Mouse (Mus musculus) MEL (cell line): ENCODE data around the gene Ildr2.

ENCODE experiments used
- CTCF ChIP-seq, 3 experiments: IDR thresholded peaks in 2 of 3; conservative IDR thresholded peaks in 1 of 3; 2 replicates each; pipeline ENCODE4 v1.5.1; 2011 to 2012; ENCODE audit warnings: low read length in 3 of 3, low read depth in 2 of 3, mild to moderate bottlenecking in 2 of 3, improper control_type of control experiment in 1 of 3, inconsistent platforms in 1 of 3, mixed read lengths in 1 of 3, moderate library complexity in 1 of 3; ENCODE audit not compliant: control insufficient read depth in 1 of 3, insufficient read depth in 1 of 3, poor library complexity in 1 of 3, severe bottlenecking in 1 of 3
- ELF1 ChIP-seq: IDR thresholded peaks from 2 replicates; pipeline ENCODE4 v1.6.1; 2014; ENCODE audit warnings: low read depth, mild to moderate bottlenecking, inconsistent platforms, low read length, improper control_type of control experiment, moderate library complexity
- GABPA ChIP-seq: IDR thresholded peaks from 2 replicates; pipeline ENCODE4 v1.6.1; 2012; ENCODE audit warnings: low read depth, mild to moderate bottlenecking, inconsistent platforms, low read length, improper control_type of control experiment, moderate library complexity
- GATA1 ChIP-seq: IDR thresholded peaks from 2 replicates; pipeline ENCODE4 v1.6.1; 2011; ENCODE audit warnings: low read depth, low read length, improper control_type of control experiment
- HCFC1 ChIP-seq: IDR thresholded peaks from 2 replicates; pipeline ENCODE4 v1.6.1; 2012; ENCODE audit warnings: low read depth, mild to moderate bottlenecking, inconsistent platforms, low read length, improper control_type of control experiment, moderate library complexity
- MAFK ChIP-seq: IDR thresholded peaks from 2 replicates; pipeline ENCODE4 v1.6.1; 2011; ENCODE audit warnings: low read depth, mild to moderate bottlenecking, low read length, improper control_type of control experiment, borderline replicate concordance
- NRF1 ChIP-seq: IDR thresholded peaks from 2 replicates; pipeline ENCODE4 v1.6.1; 2014; ENCODE audit warnings: low read depth, mild to moderate bottlenecking, inconsistent platforms, low read length, improper control_type of control experiment, moderate library complexity; ENCODE audit not compliant: poor library complexity, insufficient read depth, severe bottlenecking
- POLR2A ChIP-seq, 2 experiments: IDR thresholded peaks; 2 replicates each; pipeline ENCODE4 v1.6.1; 2011 to 2012; ENCODE audit warnings: low read length in 2 of 2, mild to moderate bottlenecking in 2 of 2, control low read depth in 1 of 2, improper control_type of control experiment in 1 of 2, low read depth in 1 of 2, moderate library complexity in 1 of 2; ENCODE audit not compliant: control insufficient read depth in 1 of 2, insufficient read depth in 1 of 2, poor library complexity in 1 of 2
- TAL1 ChIP-seq: IDR thresholded peaks from 2 replicates; pipeline ENCODE4 v1.6.1; 2012; ENCODE audit warnings: mild to moderate bottlenecking, inconsistent platforms, low read length, moderate library complexity, mixed read lengths
- TCF12 ChIP-seq: IDR thresholded peaks from 2 replicates; pipeline ENCODE4 v1.6.1; 2014; ENCODE audit warnings: low read depth, mild to moderate bottlenecking, inconsistent platforms, low read length, improper control_type of control experiment, moderate library complexity

DNA sequence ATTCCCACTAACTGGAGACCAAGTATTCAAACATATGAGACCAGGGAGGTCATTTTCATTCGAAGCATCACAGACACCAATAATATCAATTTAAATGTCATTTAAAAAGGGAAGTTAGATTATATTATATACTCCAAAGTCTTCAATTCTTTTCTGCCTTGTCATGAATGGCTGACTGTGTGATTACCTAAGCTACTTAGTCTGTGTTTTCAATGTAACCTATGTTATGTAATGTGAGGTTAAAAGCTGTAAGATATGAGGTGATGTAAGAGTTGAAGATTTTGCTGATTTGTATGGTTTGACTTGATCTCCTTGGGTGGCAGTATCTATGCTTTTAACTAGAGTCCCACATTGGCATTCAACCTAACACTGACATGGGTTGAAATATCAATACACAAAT lies 88.6 kb downstream of the Ildr2 start:
- no peak for TF ChIP-seq GATA1
- no peak for TF ChIP-seq NRF1
- no peak for TF ChIP-seq HCFC1
- TF ChIP-seq MAFK, result no peak
- TF ChIP-seq TCF12, result no peak
- no peak for TF ChIP-seq TAL1
- TF ChIP-seq GABPA, result no peak
- no peak for TF ChIP-seq ELF1
- no peak for TF ChIP-seq CTCF (IDR thresholded peaks at IDR 0.05 in 2 of 3, conservative IDR thresholded peaks at IDR 0.05 in 1 of 3; ENCODE audit: control insufficient read depth in 1 of 3, insufficient read depth in 1 of 3, low read depth in 2 of 3, low read length in 3 of 3, poor library complexity in 1 of 3, severe bottlenecking in 1 of 3)
- no peak for TF ChIP-seq POLR2A (IDR thresholded peaks at IDR 0.05; ENCODE audit: control insufficient read depth in 1 of 2, insufficient read depth in 1 of 2, low read depth in 1 of 2, low read length in 2 of 2, poor library complexity in 1 of 2)
